Mouse (Mus musculus): ENCODE data around the gene Myo1b. TPM values are rescaled to one million over a fixed set of nuclear protein-coding genes. Genes with fewer than 3 reads are reported as not detected.

Myo1b gene
- polyA plus RNA-seq, 1 experiment: 2.6 TPM

DNA sequence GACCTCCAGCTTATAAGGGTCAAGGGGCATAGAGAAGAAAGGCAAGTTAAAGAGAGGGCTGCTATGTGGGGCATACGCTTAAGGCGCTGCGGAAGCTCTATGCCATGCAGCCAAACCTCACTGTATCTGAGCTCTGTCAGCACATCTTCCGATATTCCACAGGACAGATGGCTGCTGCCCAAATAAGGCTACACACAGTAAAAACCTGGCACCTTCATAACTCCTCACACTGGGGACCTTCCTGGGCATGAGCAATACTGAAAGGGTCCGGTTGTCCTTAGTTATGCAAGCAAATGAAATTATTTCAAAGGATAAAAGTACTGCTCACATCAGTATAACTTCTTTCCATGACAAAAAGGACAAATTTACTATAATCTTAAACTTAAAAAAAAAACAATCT lies 150.7 kb downstream of the Myo1b start:
- TF ChIP-seq POLR2A (IDR thresholded peaks at IDR 0.05; ENCODE audit: low read depth, low read length): no peak
- no peak for TF ChIP-seq CTCF (IDR thresholded peaks at IDR 0.05; ENCODE audit: extremely low read depth, insufficient read length, insufficient replicate concordance, low read depth, low read length)
- Histone ChIP-seq H3K36me3 (ENCODE audit: control insufficient read depth, insufficient read depth, low read length) (peaks cover 6% of the 10 kb centered on the region), H3K27me3 (ENCODE audit: control insufficient read depth, insufficient read depth, low read length) (no peaks in the 10 kb centered on the region), H3K27ac (ENCODE audit: insufficient read depth, low read depth, low read length) (no peak overlapping the region), H3K4me1 (ENCODE audit: control insufficient read depth, insufficient read depth, insufficient read length, low read length) (no peaks in the 10 kb centered on the region), H3K4me3 (ENCODE audit: low read depth, low read length) (no peak overlapping the region)
- 95% methylated on average over 5 of the region's 5 CpGs for WGBS

GRCm38 (mm10) chr1:51759657-51760056 lies 156.2 kb downstream of the Myo1b start:
- Histone ChIP-seq H3K27me3 (ENCODE audit: control insufficient read depth, insufficient read depth, low read length) (no peaks in the 10 kb centered on the region), H3K27ac (ENCODE audit: insufficient read depth, low read depth, low read length) (no peak overlapping the region), H3K36me3 (ENCODE audit: control insufficient read depth, insufficient read depth, low read length) (peaks cover 8% of the 10 kb centered on the region), H3K4me3 (ENCODE audit: low read depth, low read length) (no peak overlapping the region), H3K4me1 (ENCODE audit: control insufficient read depth, insufficient read depth, insufficient read length, low read length) (no peaks in the 10 kb centered on the region)
- TF ChIP-seq POLR2A (IDR thresholded peaks at IDR 0.05; ENCODE audit: low read depth, low read length) (no peak), CTCF (IDR thresholded peaks at IDR 0.05; ENCODE audit: extremely low read depth, insufficient read length, insufficient replicate concordance, low read depth, low read length) (no peak)
- WGBS: 90% methylated on average over 6 of the region's 6 CpGs

DNA sequence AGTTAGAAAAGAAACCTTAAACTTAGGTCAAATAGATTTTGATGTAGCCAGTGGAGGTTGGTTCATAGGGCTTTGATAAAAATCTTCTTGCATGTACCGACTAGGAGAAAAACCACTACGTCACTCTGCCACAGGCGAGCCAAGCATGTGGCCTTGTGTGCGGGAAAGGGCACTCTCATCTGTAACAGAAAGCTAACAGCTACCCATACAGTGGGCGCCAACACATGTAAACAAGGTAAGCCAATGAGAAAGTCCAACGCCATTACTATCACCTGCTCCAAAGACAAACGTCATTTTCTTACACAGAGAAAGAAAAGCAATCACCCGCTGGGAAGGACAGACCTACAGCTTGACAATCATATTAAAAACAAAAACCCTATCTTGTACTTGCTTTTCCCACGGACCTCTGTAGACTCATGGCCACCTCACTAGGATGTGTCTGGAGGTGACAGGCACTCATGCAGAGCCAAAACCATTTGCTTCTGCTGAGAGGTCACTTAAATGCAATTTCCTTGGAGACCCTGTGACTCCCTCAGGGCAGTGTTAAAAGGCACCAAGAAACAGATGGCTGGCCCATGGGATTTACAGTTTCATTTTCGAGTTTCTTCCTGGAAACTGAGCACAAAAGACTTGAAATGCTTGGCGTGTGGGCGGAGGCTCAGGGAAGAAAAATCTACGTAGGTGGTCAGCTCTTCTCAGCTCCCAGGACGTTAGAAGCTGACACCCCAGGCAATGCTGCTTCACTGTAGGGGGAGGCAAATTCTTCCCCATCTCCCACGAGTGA lies 157.4 kb downstream of the Myo1b start:
- TF ChIP-seq CTCF (IDR thresholded peaks at IDR 0.05; ENCODE audit: extremely low read depth, insufficient read length, insufficient replicate concordance, low read depth, low read length) (no peak), POLR2A (IDR thresholded peaks at IDR 0.05; ENCODE audit: low read depth, low read length) (no peak)
- Histone ChIP-seq H3K36me3 (ENCODE audit: control insufficient read depth, insufficient read depth, low read length) (peaks cover 8% of the 10 kb centered on the region), H3K4me1 (ENCODE audit: control insufficient read depth, insufficient read depth, insufficient read length, low read length) (no peaks in the 10 kb centered on the region), H3K27ac (ENCODE audit: insufficient read depth, low read depth, low read length) (no peak overlapping the region), H3K4me3 (ENCODE audit: low read depth, low read length) (no peak overlapping the region), H3K27me3 (ENCODE audit: control insufficient read depth, insufficient read depth, low read length) (no peaks in the 10 kb centered on the region)
- WGBS: 89% methylated on average over 15 of the region's 15 CpGs

DNA sequence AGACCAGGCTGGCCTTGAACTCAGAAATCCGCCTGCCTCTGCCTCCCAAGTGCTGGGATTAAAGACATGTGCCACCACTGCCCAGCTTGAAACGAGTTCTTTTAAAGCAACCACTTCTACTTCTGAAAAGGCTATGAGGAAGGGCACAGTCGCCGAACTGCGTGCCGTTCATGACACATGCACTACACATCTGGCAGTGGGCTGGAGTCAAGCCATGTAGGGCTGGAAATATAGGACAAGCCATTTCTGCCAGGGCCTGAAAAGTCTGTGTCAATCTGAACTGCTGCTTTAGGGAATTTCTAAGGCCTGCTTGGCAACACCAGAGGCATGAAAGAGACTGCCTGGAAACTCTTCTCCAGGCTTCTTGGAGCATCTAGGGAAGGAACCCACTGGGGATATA lies 162.2 kb downstream of the Myo1b start:
- H3K27ac ChIP-seq (ENCODE audit: insufficient read depth, low read depth, low read length): no peak overlapping the region
- no peak for TF ChIP-seq POLR2A (IDR thresholded peaks at IDR 0.05; ENCODE audit: low read depth, low read length)
- no peak overlapping the region for H3K4me3 ChIP-seq (ENCODE audit: low read depth, low read length)
- no peaks in the 10 kb centered on the region for H3K4me1 ChIP-seq (ENCODE audit: control insufficient read depth, insufficient read depth, insufficient read length, low read length)
- H3K27me3 ChIP-seq (ENCODE audit: control insufficient read depth, insufficient read depth, low read length): no peaks in the 10 kb centered on the region
- 94% methylated on average over 6 of the region's 6 CpGs for WGBS
- peaks cover 7% of the 10 kb centered on the region for H3K36me3 ChIP-seq (ENCODE audit: control insufficient read depth, insufficient read depth, low read length)

DNA sequence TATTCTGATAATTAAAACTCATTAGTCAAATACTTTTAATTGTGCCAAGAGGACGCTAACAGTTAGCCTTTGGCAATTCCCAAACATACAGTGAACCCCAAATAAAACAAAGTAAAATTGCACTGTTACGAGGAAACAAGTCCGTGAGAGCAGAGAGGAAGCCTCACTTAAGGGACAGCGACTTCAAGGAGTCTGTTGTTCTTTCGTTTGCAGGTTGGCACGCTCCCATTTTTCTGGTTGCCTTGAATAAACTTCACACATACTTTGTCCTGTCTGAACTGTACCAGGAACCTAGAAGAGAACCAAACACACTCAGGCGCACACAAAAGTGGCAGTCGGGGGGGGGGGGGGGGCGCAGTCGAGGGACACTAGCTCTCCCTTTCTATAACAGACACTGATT lies 164.9 kb downstream of the Myo1b start:
- 62% methylated on average over 10 of the region's 10 CpGs for WGBS
- H3K36me3 ChIP-seq (ENCODE audit: control insufficient read depth, insufficient read depth, low read length): 0 out of 2 replicates have a peak, but pooled peaks cover 3% of the 10 kb centered on the region
- H3K4me3 ChIP-seq (ENCODE audit: low read depth, low read length): no peak overlapping the region
- no peak overlapping the region for H3K27ac ChIP-seq (ENCODE audit: insufficient read depth, low read depth, low read length)
- H3K27me3 ChIP-seq (ENCODE audit: control insufficient read depth, insufficient read depth, low read length): no peaks in the 10 kb centered on the region
- H3K4me1 ChIP-seq (ENCODE audit: control insufficient read depth, insufficient read depth, insufficient read length, low read length): no peaks in the 10 kb centered on the region
- no peak for TF ChIP-seq POLR2A (IDR thresholded peaks at IDR 0.05; ENCODE audit: low read depth, low read length)
- TF ChIP-seq CTCF (IDR thresholded peaks at IDR 0.05; ENCODE audit: extremely low read depth, insufficient read length, insufficient replicate concordance, low read depth, low read length): no peak

DNA sequence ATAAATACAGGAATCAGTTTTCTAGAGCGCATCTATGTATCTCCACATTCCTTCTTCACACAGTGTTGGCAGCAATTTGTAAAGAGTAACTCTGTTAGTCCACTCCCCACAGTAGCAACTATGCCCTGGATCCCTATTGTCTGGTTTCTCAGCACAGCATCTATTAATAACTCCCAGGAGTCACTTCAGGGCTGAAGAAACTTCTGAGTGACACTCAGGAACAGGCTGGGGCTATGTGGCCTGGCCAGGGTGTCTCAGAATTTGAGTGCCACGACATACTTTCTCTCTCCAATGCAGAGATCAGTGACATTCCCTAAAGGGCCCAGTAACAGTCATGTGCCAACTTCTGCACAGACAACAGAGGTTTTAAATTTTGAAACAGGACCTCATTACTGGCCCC lies 167.6 kb downstream of the Myo1b start:
- no peaks in the 10 kb centered on the region for H3K27me3 ChIP-seq (ENCODE audit: control insufficient read depth, insufficient read depth, low read length)
- H3K27ac ChIP-seq (ENCODE audit: insufficient read depth, low read depth, low read length): no peak overlapping the region
- 91% methylated on average over 2 of the region's 2 CpGs for WGBS
- TF ChIP-seq POLR2A (IDR thresholded peaks at IDR 0.05; ENCODE audit: low read depth, low read length): no peak
- no peak for TF ChIP-seq CTCF (IDR thresholded peaks at IDR 0.05; ENCODE audit: extremely low read depth, insufficient read length, insufficient replicate concordance, low read depth, low read length)
- no peak overlapping the region for H3K4me3 ChIP-seq (ENCODE audit: low read depth, low read length)
- 0 out of 2 replicates have a peak, but pooled peaks cover 2% of the 10 kb centered on the region for H3K36me3 ChIP-seq (ENCODE audit: control insufficient read depth, insufficient read depth, low read length)
- no peaks in the 10 kb centered on the region for H3K4me1 ChIP-seq (ENCODE audit: control insufficient read depth, insufficient read depth, insufficient read length, low read length)

- Histone ChIP-seq H3K4me3 (ENCODE audit: low read depth, low read length) (no peak overlapping the region), H3K4me1 (ENCODE audit: control insufficient read depth, insufficient read depth, insufficient read length, low read length) (no peaks in the 10 kb centered on the region), H3K36me3 (ENCODE audit: control insufficient read depth, insufficient read depth, low read length) (0 out of 2 replicates have a peak, but pooled peaks cover 2% of the 10 kb centered on the region), H3K27me3 (ENCODE audit: control insufficient read depth, insufficient read depth, low read length) (no peaks in the 10 kb centered on the region), H3K27ac (ENCODE audit: insufficient read depth, low read depth, low read length) (no peak overlapping the region; the same call in 1 of the 2 replicates)
- WGBS: 50% methylated on average over 12 of the region's 12 CpGs
- TF ChIP-seq POLR2A (IDR thresholded peaks at IDR 0.05; ENCODE audit: low read depth, low read length) (no peak), CTCF (IDR thresholded peaks at IDR 0.05; ENCODE audit: extremely low read depth, insufficient read length, insufficient replicate concordance, low read depth, low read length) (no peak)
These were observed 168.4 kb downstream of the Myo1b start for GRCm38 (mm10) chr1:51747494-51747893.
